Mouse (Mus musculus): ENCODE measurements around the gene Gjc3. TPM values are rescaled to one million over a fixed set of nuclear protein-coding genes. Genes with fewer than 3 reads are reported as not detected.

Gene Gjc3
- total RNA-seq (2023): not detected

GRCm38 (mm10) chr5:137962945-137963344, at the start of gene Gjc3:
Gene Gjc3, minus strand, starts transcription at chr5:137963098.

GRCm38 (mm10) chr5:137981300-137981699, 18.4 kb upstream of the Gjc3 start, which contains the start of gene Azgp1:
Gene Azgp1, plus strand, starts transcription at chr5:137981520.

GRCm38 (mm10) chr5:137921532-137921931, 41.4 kb downstream of the Gjc3 start, which contains the start of gene Cyp3a13:
Gene Cyp3a13, minus strand, starts transcription at chr5:137921619.

Other genes with a start within 250 kb of the Gjc3 start
- under 1 TPM; 0.83 to 0.93 TPM for gene Nyap1, start 221.5 kb downstream of the Gjc3 start, total RNA-seq (2023)
- 100 to 1,000 TPM; 265 to 295 TPM for gene Tsc22d4, start 217.4 kb downstream of the Gjc3 start, total RNA-seq (2023)
- 10 to 100 TPM; 26.5 to 32.9 TPM for gene Ppp1r35, start 184.2 kb downstream of the Gjc3 start, total RNA-seq (2023)
- gene Mepce, start 175.4 kb downstream of the Gjc3 start, total RNA-seq (2023): 10 to 100 TPM; 29.3 to 33.9 TPM
- gene Zcwpw1, start 175.3 kb downstream of the Gjc3 start, total RNA-seq (2023): 1 to 10 TPM; 3.6 to 4.1 TPM
- 100 to 1,000 TPM; 303 to 320 TPM for gene Pilra, start 126.8 kb downstream of the Gjc3 start, total RNA-seq (2023)
- 100 to 1,000 TPM; 168 to 180 TPM for gene Pilrb1, start 105.0 kb downstream of the Gjc3 start, total RNA-seq (2023)
- 100 to 1,000 TPM; 215 to 219 TPM for gene Pilrb2, start 91.3 kb downstream of the Gjc3 start, total RNA-seq (2023)
- not detected for gene Cyp3a13, start 41.5 kb downstream of the Gjc3 start, total RNA-seq (2023)
- 1 to 10 TPM in 1 of 2 experiments, under 1 TPM in 1; 0.61 to 1.1 TPM for gene Azgp1, start 18.4 kb upstream of the Gjc3 start, total RNA-seq (2023)
- not detected for gene Smok3a, start 58.2 kb upstream of the Gjc3 start, total RNA-seq (2023)
- not detected for gene Smok3b, start 58.3 kb upstream of the Gjc3 start, total RNA-seq (2023)
- not detected for gene Smok3c, start 90.1 kb upstream of the Gjc3 start, total RNA-seq (2023)
- gene Zkscan1, start 122.0 kb upstream of the Gjc3 start, total RNA-seq (2023): 1 to 10 TPM; 6.6 to 8.1 TPM
- 1 to 10 TPM; 5.1 to 6.5 TPM for gene Zscan21, start 153.8 kb upstream of the Gjc3 start, total RNA-seq (2023)
- 1 to 10 TPM; 2.5 to 3.0 TPM for gene Zfp113, start 192.6 kb upstream of the Gjc3 start, total RNA-seq (2023)
- 10 to 100 TPM; 44.9 to 49.7 TPM for gene Cops6, start 198.0 kb upstream of the Gjc3 start, total RNA-seq (2023)
- gene Ap4m1, start 208.9 kb upstream of the Gjc3 start, total RNA-seq (2023): 10 to 100 TPM; 26.7 to 29.6 TPM
- gene Mcm7, start 209.3 kb upstream of the Gjc3 start, total RNA-seq (2023): 100 to 1,000 TPM; 144 to 160 TPM
- 10 to 100 TPM; 24.1 to 27.5 TPM for gene Taf6, start 224.4 kb upstream of the Gjc3 start, total RNA-seq (2023)
- 10 to 100 TPM; 13.6 to 13.8 TPM for gene Cnpy4, start 224.4 kb upstream of the Gjc3 start, total RNA-seq (2023)
- gene Mblac1, start 231.2 kb upstream of the Gjc3 start, total RNA-seq (2023): 1 to 10 TPM; 5.1 to 6.6 TPM